9 mouse cellular contexts compared by ENCODE assay signal in genomic region chr13:46798156-46798555, GRCm38 (mm10).
DNase-seq lines count a peak whose midpoint lies in the region; ATAC-seq lines count a peak whose summit lies in the region.
"Had no signal": no experiment of that assay in that cellular context is flagged by ENCODE, and none has a peak within 500 bp of the region (broad histone marks: within the 10 kb centered on the region; RNA-seq: fewer than 3 reads in every experiment).

No protein-coding gene starts in this region.

- no peaks in the 10 kb centered on the region for H3K9me3 ChIP-seq in liver, embryonic 11.5 days (ENCODE audit: control insufficient read depth, low read length)
- H3K9me3 ChIP-seq in limb, embryonic 10.5 days (replicated peaks) = no peaks in the 10 kb centered on the region
- H3K9me3 ChIP-seq: heart, embryonic 15.5 days; neural tube, embryonic 12.5 days had no signal

- H3K36me3 ChIP-seq in liver, embryonic 11.5 days (ENCODE audit: control insufficient read depth, insufficient read depth, low read length) = peaks cover 8% of the 10 kb centered on the region; the same call in 1 of the 2 replicates
- peaks cover 54% of the 10 kb centered on the region for H3K36me3 ChIP-seq in limb, embryonic 10.5 days

- no peak overlapping the region for H3K4me3 ChIP-seq in liver, embryonic 11.5 days (ENCODE audit: low read depth, low read length)
- no peak overlapping the region for H3K4me3 ChIP-seq in limb, embryonic 10.5 days
- H3K4me3 ChIP-seq: heart, embryonic 15.5 days; neural tube, embryonic 12.5 days had no signal

- H3K4me2 ChIP-seq in liver, embryonic 11.5 days = no peak overlapping the region
- H3K4me2 ChIP-seq: heart, embryonic 15.5 days; neural tube, embryonic 12.5 days had no signal

- ATAC-seq in liver, embryonic 11.5 days (replicated peaks; ENCODE audit: low FRiP score) = no peak

- no peak overlapping the region for H3K9ac ChIP-seq in liver, embryonic 11.5 days (ENCODE audit: low read depth, low read length)
- H3K9ac ChIP-seq: heart, embryonic 15.5 days; neural tube, embryonic 12.5 days had no signal

- no peaks in the 10 kb centered on the region for H3K4me1 ChIP-seq in liver, embryonic 11.5 days (replicated peaks; ENCODE audit: control insufficient read depth, insufficient read depth, low read length)
- H3K4me1 ChIP-seq in limb, embryonic 10.5 days = no peaks in the 10 kb centered on the region
- H3K4me1 ChIP-seq: neural tube, embryonic 12.5 days had no signal

- DNase-seq in liver (peak; percentile 32), MEL-GATA-1-ER (ENCODE audit: extremely low read depth, low read depth) (peak; percentile 32)
- DNase-seq in liver, embryonic 11.5 days (ENCODE audit: low spot score) = no peak
- peak; percentile 22 for DNase-seq in brain, embryonic 18.5 days (ENCODE audit: low read depth, low spot score)
- peak; percentile 40 for DNase-seq in forelimb bud, embryonic 11.5 days (ENCODE audit: low read depth, low spot score)
- peak; percentile 56 for DNase-seq in limb, embryonic 10.5 days (ENCODE audit: low spot score)
- DNase-seq in right cerebral cortex, postnatal 10 days (ENCODE audit: low spot score in 2 of 2) = peak; percentile 66 to 71

- no peaks in the 10 kb centered on the region for H3K27me3 ChIP-seq in liver, embryonic 11.5 days (replicated peaks; ENCODE audit: control insufficient read depth, insufficient read depth, low read length)
- H3K27me3 ChIP-seq in limb, embryonic 10.5 days (ENCODE audit: low read depth, poor library complexity, severe bottlenecking) = no peaks in the 10 kb centered on the region
- H3K27me3 ChIP-seq: heart, embryonic 15.5 days; neural tube, embryonic 12.5 days had no signal

- no peak overlapping the region for H3K27ac ChIP-seq in liver, embryonic 11.5 days (ENCODE audit: low read depth, low read length)
- H3K27ac ChIP-seq in limb, embryonic 10.5 days = no peak overlapping the region
- H3K27ac ChIP-seq: heart, embryonic 15.5 days; neural tube, embryonic 12.5 days had no signal

- whole genome bisulfite sequencing in liver, embryonic 11.5 days = 35% methylated on average over 4 of the region's 4 CpGs
- 49% methylated on average over 4 of the region's 4 CpGs for WGBS in limb, embryonic 10.5 days
